Mouse (Mus musculus): ENCODE measurements around the gene Crip1.

The Crip1 gene

DNA sequence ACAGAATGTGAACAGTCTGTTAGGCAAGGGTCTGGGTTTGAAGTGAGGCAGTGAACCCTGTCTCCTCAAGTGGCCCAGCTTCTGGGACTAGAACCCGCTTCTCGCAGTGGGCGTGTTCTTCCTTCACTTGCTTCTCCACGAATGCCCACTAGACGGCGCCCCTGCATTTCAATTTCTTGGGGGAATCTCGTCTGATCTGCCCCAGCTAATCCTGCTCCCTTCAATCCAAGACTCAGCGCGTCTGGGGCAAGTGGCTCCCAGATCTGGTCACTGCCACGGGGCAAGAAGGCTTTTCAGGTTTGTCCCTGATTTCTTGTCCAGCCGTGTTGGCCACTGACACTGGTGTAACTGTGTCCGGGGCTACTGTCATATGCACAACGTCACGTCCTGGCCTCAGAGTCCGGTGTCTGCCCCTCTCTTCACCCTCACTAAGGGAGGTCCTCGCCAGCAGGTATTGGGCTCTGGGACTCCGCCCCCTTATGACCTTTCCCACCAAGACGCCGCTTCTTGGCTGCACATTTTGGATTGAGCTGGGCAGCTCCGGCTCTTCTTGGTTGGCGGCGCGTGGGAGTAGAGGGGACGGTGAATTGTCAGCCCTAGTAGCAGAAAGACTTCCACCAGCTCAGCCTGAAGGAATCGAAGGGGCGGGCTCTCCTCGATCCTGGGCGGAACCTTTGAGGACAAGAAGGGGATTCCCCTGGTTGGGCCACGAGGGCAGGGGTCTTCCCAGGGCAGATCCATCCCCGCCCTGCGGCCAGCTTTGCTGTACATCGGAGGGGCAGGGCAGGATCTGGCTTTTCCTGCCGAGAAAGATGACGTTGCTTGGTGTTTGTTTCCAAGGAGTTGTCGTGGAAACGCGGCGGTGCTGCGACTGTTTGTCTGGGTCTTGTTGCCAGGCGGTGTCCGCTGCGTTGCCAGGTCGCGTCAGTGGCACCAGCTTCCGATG is at the start of gene Crip1:
TSS of gene Crip1 (plus strand) at position 205 of the 946 bp plus-strand sequence.
- in situ Hi-C loops (cut with MseI, MboI) = loop anchor here in 1 of 2 experiments (5.0 kb wide), 1 partner anchor 41 kb away; the partner anchor contains the start of gene Tmem121

DNA sequence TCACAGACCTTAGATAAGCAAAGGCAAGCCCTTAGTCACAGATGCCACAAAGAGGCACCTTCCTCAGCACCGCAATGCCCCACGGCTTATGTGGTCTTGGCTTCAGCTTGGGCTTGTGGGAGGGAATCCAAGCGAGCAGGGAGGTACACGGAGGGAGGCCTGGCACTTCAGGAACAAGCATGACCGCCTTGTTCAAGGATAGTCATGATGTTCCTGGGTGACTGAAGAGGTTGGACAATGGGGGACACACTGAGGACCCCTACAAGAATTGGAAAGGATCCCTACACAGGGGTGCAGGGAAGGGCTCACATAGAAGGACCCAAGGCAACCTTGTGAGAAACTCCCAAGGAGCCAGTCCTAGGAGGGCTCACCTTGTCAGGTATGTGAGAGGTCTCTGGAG is 49.1 kb upstream of the Crip1 start:
- in situ Hi-C loops (cut with MseI, MboI) = no loop called here

DNA sequence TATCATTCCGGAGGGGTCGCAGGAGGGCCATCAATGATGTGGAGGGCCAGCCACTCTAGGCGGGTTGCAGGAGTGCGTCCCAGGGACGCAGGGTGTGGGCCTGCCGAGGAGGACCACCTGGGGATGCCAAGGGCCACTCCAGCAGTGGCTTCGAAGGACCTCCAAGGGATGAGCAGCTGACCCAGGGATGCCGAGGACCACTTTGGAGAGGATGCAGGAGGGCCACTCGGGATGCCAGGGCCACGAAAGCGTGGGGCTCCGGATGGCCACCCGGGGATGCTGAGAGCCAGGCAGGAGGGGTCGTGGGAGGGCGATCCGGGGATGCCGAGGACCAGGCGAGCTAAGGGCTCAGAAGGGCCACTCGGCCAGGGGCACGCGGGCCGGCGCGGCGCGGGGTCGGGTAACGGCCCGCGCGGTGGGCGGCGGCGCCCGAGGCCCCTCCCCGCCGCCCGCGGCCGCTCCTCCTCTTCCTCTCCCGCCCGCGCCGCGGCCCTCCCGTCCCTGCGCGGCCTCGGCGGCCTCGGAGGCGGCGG is 48.3 kb upstream of the Crip1 start, which contains the start of gene Mta1:
TSS of gene Mta1 (plus strand) at position 530 of the 533 bp plus-strand sequence.
- in situ Hi-C loops (cut with MseI, MboI) = no loop called here

DNA sequence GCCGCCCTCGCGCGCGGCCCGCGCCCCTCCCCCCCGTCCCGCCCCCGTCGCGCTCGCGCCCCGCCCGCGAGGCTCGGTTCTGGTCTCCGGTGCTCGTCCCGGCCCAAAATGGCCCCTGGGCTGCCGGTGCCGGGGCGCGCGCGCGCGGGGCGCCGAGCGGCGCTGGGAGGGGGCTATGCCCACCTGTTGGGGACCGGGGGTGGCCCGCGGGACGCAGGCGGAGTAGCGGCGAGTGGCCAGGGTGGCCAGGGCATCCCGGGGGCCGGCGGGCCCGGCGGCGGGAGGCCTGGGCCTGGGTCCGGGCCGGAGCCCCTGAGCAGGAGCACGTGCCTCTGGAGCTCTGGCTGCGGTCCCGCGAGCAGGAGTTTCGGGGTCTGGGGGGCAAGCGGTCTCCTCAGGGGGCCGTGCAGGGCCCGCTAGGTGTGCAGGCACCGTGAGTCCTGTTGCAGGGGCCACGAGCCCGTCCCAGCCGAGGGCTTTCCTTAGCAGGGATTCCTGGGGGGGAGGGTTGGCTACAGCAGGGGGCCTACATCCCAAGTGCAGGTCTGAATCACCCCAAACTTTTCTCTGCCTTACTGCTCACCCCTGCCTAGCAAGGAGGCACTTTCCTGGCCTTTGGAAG is 47.5 kb upstream of the Crip1 start:
- in situ Hi-C loops (cut with MseI, MboI) = no loop called here

DNA sequence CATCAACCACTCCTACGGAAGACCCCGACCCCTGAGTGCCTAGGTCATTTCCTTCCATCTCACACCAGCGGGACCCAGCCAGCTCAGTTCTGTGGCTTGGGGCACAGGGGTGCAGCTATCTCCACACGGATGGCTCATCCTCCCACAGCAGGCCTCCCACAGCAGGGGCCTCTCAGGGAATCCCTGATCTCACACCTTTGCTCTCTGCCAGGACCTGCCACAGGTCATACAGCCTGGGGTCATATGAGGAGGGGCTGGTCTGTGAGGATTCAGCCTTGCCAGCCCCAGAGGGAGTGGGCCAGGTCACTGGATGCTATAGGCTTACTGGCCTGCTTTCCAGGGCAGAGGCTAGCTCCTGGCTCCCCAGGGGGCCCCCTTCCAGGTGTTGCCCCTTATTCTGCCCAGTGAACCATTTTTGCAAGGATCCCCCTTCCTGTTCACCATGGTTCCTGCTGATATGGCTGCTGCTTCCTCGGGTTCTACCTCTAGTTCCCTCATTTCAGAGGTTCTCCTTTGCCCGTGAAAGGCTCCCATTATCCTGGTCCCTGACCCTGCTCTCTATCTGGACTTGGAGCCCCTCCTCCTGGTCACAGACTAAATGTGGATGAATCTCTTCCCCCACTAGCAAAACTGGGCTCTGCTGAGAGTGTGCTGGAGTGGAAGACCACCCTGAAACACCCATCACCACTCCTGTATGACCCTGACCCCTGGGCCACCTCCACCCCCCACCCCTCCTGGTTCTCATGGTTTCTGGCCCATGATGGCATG is 46.5 kb upstream of the Crip1 start:
- in situ Hi-C loops (cut with MseI, MboI) = no loop called here

DNA sequence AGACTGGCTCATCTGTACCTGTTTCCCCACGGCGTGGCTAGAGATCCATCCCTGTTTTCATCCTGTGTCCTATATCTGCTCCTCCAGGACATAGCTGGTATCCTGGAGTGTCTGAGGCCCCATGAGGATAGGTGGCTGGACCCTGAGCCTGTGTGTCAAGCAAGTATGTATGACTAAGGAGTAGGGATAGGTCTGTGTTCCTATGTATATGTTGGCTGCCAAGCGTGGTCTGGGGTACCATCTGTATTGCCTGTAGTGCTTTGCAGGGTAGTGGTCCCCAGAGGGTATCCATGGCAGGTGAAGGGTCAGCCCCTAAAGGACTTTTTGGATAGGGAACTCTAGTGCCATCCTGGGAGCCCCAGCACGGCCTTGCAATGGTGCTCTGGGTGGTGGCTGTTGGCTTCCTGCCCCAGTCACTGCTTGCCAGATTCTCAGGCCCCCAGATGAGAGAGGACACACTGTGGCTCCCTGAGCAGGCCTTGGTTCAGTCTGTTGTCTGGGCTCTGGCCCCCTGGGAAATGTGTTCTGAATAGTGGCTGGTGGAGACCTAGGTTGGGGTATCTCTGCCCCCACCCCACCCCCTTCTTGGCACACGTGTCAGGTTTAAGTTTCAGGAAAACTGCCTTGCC is 45.6 kb upstream of the Crip1 start:
- in situ Hi-C loops (cut with MseI, MboI) = no loop called here

DNA sequence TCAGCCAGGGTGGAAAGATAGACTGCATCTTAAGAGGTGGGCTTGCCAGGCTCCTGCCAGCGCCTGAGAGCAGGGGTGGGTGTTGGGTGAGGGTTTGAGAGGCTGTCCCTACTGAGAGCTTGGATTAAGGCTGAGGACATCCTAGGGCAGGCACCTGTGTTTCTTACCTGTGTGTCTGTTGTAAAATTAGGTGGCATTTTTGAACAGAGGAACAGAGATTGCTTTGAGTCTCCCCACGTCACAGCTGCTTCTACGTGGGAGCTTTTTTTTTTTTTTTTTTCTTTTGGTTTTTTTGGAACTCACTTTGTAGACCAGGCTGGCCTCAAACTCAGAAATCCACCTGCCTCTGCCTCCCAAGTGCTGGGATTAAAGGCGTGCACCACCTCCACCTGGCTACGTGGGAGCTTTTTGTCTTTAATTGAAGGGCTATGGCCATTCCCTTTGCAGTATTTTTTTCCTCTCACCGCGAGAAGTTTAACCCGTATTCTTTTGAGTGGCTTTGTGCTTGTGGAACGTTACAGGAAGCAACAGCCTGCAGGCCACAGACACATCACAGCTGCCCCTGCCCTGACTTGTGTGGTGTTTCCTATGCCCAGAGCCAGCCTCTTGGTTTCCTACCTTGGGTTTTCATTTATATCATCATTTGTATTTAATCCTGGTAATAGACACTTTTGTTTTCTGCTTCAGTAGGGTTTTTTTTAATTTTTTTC is 44.7 kb upstream of the Crip1 start:
- in situ Hi-C loops (cut with MseI, MboI) = no loop called here

DNA sequence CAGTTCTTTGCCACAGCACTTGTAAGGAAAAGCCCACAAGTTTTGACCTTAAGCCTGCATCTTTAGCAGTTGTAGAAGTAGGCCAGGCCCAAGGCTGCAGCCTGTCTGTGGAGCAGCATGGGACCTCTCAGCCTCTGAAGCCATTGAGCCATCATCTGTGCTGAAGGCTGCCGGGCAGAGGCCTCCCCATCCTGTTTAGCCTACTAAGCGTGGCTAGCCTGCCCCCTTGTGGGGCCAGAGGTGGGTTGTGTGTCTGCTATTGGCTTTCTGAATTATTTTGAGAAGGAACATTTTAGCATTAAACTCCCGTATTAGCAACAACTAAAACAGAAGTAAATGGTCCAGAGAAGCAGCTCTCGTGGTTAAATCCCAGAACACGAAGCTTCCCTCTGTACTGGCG is 43.7 kb upstream of the Crip1 start:
- in situ Hi-C loops (cut with MseI, MboI) = no loop called here

DNA sequence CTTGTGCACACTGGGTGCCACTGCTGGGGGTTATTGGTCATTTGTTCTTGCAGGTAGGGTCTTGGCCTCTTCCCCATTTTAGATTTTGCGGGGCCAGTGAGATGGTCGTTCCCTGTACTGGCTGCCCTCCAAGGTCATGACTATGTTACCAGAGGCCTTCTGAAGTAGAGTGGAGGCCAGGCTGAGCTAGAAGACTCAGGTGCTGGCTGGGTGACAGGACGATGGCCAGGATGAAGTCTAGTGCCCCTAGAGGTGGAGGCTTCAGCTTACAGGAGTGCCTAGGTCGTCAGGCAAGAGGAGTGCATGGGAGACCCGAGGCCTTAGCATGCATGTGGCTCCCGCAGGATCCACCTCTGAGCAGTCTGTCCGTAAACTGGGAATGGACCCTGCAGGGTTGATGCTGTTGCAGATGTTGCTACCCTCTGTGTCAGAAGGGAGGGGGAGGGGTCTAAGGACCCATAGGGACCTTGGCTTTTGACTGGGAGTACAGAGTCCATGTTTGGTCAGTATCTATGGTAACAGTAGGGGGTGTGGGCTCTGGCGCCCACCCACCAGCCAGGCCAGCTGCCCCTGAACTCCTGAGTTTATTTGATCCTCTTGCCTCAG is 42.2 kb upstream of the Crip1 start:
- in situ Hi-C loops (cut with MseI, MboI) = no loop called here

DNA sequence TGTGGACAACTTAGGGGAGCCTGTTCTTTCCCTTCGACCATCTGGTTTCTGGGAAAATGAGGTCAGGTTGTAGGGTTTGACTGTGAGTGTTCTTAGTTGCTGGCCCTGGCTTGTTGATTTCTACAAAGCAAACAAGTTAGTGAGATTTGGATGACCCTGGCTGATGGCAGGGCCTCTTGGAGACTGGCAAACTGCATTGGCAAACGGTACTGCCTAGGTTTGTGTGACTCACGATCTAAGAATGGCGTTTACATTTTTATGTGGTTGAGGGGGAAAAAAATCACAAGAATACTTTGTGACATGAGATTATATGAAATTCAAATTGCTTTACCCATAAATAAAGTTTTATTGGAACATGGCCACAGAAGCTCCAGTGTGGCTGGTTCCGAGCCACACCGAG is 39.7 kb upstream of the Crip1 start:
- in situ Hi-C loops (cut with MseI, MboI) = no loop called here

DNA sequence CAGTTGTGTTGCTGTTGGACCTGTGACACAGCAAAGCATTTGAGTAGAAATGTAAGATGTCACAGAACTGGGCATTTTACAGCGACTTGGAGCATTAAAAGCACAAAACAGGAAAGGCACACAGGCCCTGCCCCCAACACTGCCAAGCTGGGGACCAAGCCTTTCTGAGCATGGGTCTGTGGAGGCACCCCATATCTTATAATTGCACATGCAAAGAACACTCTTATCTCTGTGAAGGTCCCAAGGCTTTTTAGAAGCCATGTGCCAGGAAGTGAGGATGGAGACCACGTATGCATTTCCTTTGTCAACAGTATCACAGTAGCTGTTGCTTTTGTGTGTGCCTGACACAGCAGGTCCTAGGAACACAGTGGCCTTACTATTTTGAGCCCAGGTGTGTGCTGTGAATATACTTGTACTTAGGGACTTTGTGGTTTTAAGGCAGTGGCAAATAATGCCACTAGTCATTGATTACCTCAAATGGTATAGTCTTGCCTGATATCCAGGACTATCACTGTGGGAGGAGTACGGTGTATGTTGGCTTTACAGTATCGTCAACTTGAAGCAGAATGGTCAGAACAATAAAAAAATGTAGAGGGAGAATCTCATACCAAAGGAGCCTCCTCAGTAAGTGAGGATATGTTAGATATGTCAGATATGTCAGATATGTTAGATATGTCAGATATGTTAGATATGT is 38.5 kb upstream of the Crip1 start:
- in situ Hi-C loops (cut with MseI, MboI) = no loop called here

DNA sequence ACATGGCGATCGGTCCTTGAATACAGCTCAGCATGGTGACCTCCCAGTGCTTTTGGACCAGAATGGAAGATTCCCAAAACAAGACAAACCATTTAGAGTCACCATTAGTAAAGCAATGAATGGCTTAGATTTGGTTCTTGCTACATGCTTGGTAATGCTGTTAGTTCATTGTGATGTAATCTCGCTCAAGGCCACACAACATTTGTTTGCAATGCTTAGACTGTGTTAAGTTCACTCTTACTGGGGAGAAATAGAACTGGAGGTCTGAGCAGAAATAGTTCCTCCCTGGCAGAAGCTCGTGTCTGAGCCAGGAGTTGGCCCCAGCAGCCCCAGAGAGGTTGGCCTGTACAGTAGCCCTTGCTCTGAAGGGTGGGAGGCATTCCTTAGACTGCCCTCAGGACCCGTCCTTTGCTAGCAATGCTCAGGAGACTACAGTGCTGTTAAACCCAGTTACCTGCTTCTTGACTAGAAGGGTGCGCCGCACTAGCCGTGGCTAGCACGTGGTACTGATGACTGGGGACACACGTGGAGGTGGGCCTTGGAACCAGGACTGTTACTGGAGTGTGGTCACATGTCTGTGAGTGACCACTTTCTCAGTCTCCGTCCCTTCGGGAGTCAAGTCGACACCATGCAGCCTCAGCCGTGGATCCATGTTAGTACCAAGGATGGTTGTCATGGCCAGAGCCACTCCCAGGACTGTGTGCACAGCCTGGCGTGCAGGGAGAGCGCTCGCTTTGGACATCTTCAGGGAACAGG is 37.4 kb upstream of the Crip1 start:
- in situ Hi-C loops (cut with MseI, MboI) = no loop called here

DNA sequence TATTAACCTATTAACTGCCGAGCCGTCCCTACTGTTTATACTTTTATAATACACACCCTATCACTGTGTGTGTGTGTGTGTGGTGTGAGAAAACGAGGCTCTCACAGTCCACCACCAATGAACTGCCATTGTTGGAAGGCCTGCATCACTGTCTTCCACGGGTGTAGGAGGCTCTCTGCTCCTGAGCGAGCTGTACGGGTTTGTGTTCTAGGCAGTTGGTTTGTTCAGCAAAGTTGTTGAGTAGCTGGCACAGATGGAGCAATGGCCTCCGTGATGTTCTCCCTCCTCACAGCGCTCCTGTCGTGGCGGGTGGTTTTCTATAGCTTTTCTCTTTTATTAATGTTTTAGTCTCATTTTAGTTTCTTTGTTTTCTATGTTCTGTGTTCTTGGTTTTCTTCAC is 36.3 kb upstream of the Crip1 start:
- in situ Hi-C loops (cut with MseI, MboI) = no loop called here

DNA sequence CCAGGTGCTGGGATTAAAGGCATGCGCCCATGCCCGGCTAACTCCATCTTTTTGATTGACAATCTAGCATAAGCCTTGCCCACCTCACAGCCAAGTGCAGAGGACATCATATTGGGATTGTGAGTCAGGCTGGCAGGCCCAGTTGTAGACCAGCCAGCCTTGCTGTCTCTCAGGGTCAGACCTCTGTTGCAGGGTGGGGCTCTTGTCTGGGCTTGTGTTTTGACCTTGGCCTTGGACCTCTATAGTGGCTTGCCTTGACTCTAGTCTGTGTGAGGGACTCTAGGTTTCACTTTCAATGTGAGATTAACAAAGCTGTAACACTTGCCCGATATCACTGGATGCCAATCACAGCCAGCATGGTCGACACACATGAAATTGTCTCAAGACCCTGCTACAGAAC is 32.0 kb upstream of the Crip1 start:
- in situ Hi-C loops (cut with MseI, MboI) = no loop called here

DNA sequence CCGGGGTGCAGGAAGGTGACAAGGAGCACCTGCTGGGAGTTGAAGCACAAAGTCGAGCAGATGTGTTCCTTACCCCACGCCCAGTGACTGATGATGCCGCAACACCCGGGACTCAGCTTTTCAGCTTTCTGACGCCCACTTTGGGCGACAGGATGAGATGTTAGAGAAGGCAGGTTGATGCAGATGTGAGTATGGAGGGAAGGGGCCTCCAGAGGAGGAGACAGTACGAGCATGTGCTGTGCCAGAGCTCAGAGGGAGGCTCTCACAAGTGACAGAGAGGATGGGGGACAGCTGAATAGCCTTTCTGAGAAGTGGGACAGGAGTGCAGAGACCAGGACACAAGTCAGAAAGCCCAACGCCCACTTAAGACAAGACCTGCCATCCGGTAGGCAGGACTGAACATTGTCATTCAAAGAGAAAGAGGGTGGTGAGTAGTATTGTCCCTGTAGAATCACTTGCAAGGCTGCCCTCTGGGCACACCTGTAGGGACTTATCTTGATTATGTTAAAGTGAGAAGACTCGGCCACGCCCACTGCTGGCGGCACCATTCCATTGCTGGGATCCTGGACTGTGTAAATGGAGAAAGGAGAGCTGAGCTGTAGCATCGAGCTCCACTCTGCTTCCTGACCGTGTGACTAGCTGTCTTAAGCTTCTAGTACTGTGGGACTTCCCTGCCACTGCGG is 31.1 kb upstream of the Crip1 start:
- in situ Hi-C loops (cut with MseI, MboI) = no loop called here

DNA sequence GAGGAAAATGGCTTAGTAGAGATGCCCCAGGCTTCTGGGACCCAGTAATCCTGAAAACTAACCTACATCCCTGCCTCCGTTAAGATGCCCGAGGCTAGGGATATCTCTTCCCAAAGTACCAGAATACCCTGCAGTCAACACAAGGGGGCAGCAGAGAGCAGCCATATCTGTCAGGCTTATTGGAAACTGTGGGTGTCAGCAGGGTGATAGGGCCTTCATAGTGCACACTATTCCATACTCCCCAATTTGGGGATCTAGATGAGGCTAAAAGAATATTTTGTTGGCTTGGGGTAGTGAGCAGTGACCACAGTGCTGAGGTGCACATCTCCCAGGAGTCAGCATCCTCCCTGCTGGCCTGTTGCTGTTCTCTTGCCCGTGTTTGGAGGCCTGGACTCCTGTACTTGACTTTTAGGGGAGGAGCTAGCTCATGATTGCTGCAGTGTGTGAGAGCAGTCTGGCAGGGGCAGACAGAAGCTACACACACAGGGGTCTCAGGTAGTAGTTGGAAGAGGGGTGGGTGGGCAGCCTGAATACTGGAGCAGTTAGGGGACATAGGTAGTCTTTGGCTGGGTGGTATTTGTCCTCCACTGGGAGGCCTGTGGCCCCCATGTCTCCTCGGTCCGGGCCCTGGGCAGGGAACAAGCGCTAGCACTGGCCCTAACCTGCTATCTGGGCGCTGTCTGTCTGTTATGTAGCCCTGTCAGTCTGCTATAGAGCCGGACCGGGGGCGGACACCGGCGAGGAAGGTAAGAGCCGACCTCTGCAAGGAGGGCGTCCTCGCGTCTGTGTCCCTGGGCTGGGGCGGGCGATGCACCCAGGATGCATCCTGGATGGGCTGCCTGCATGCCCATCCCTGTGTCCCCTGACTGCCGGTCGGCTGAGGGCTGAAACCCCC is 26.4 kb upstream of the Crip1 start:
- in situ Hi-C loops (cut with MseI, MboI) = no loop called here

DNA sequence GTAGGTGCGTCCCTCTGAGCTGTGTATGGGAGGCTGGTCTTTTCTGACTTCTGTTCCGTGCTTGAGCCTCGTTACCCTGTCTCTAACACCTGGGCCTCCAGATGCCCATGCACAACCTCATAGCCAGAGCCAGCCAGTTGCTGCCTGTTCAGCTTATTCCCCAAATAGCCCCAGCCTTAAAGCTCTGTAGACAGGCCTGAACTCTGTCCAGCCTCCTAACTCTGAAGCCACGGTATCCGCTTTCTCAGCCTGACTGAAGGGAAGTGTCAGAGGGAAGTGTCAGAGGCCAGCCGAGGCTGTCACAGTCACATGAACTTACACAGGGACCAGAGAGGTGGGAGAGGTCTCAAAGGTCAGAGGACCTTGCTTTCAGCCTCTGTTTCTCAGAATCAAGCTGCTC is 21.4 kb upstream of the Crip1 start:
- in situ Hi-C loops (cut with MseI, MboI) = no loop called here

Measured in mouse trophoblast stem cell (cell line).